Mouse (Mus musculus): ENCODE results near the gene Rhobtb3.
A peak's percentile ranks its signal among the peaks of the same experiment; 100 is the strongest.

DNA sequence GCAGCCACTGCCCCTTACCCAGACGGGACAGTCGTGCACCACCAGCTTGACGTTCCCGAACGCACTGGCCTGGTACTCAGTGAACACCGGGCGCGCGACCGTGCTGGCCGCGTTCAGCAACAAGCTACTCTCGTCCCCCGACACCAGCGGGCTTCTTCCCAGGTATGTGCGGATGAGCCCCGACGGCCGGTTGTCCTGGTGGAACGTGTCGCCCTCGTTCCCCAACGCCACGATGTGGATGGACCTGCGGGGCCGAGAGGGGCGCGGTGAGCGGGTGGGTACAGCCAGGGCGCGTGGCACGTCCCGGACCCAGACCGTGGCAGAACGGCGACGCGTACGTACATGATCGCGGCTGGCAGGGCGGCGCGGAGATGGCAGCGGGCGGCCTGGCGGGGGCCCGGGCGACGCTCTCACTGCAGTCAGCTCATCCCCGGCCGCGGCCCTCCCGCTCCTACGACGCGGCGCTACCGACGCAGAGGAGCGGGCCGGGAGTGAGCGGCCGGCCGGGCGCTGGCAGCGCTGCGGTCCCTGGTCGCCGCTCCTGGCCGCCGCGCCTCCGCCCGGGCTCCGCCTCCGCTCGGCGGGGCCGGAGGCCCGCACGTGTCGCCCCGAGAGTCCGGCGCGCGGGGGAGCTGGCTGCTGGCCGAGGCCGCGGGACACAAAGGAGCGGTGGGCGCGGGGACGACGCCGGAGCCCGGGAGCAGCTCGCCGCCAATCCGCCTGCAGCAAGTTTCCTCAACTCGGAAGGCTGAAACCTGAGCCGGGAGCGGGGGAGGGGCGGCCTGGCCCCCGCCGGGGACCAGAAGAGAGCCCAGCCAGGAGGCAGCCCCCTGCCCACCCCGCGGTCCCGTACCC lies at the start of gene Rhobtb3:
- no peak for TF ChIP-seq CHD2 (IDR thresholded peaks at IDR 0.05; ENCODE audit: low read depth, low read length)
- no peak for TF ChIP-seq MAFK (IDR thresholded peaks at IDR 0.05; ENCODE audit: insufficient read depth, low read depth, low read length)
- peak; percentile 45; the same call in 1 of the 2 replicates for TF ChIP-seq HCFC1 (IDR thresholded peaks at IDR 0.05; ENCODE audit: borderline replicate concordance, insufficient read depth, low read length)

Measured in ES-E14 (cell line).